Mouse (Mus musculus): Measurements from ENCODE around the gene Lrrc9. TPM values are rescaled to one million over a fixed set of nuclear protein-coding genes. Genes with fewer than 3 reads are reported as not detected.

Gene Lrrc9
- polyA plus RNA-seq (2012; rRNA removed), result 0.08 and 0.13 TPM in 2 replicates

GRCm38 (mm10) chr12:72441839-72442576 is at the start of gene Lrrc9:
TSS of gene Lrrc9 (plus strand) at chr12:72441866.

DNA sequence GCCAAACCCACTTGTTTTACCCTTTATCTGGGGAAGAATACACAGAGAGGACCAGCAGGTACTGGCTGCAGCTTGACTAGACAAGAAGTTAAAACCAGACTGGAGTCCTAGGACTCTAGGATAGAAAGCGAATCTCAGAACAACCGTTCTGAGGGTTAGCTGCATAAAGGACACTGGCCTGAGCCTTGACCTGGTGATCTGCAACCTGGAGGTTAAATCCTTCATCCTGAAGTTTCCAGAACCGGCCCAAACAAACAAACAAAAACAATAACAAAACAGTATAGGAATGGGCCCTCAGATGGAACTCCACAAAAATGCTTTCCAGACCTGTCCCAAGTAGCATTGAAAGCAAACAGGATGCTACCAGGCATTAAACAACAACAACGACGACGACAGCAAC is 32.7 kb upstream of the Lrrc9 start, which contains the start of gene Rtn1:
Gene Rtn1, minus strand, starts transcription at position 101 of the 400 bp plus-strand sequence.

DNA sequence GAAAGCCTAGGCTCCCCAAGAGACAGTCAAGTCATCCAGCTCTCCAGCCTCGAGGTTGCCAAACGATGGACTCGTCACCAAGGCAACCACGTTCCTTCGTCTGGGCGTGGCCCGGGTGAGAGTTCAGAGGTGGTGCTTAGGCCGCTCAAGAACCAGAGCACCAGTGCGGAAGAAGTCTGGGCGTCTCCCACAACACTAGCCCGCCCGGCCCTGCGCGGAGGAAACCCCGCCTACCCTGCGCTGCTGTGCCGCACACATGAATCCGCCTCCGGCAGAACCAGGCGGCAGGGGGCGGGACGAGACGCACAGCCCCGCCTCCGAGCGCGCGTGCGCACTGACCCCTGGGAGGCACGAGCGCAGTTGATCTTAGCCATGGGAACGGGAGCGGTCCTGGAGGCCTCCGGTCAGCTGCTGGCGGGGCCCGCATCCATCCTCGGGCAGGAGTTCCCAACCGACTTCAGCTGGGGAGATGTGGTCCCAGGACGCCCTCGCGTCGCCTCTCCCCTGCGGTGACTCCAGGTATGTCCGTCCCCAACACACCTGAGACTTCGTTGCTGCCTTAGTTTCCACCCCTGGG is 94.4 kb downstream of the Lrrc9 start, which contains the start of gene Pcnx4:
Gene Pcnx4, plus strand, starts transcription at position 363 of the 577 bp plus-strand sequence.

Other genes with a start within 250 kb of the Lrrc9 start
- gene Rtn1, start 32.8 kb upstream of the Lrrc9 start, polyA plus RNA-seq (2012; rRNA removed), result 0.76 and 0.77 TPM in 2 replicates
- gene Pcnx4, start 94.5 kb downstream of the Lrrc9 start, polyA plus RNA-seq (2012; rRNA removed), result 1.5 and 1.8 TPM in 2 replicates
- 0.08 and 0.12 TPM in 2 replicates for gene Gm4756, start 207.8 kb downstream of the Lrrc9 start, polyA plus RNA-seq (2012; rRNA removed)
- gene Dhrs7, start 223.0 kb downstream of the Lrrc9 start, polyA plus RNA-seq (2012; rRNA removed), result 8.2 and 8.3 TPM in 2 replicates

All from liver, embryonic 14 days (tissue).